Mouse (Mus musculus) CD4-positive, CD25-positive, alpha-beta regulatory T cell, adult 2 months (primary cell): Measurements from ENCODE around the gene Ttc33.

Experiments
- DNase-seq: peaks from one replicate; pipeline ENCODE4 v3.0.0-alpha.2; 2012; ENCODE audit warnings: low read depth, low spot score

The Ttc33 gene

DNA sequence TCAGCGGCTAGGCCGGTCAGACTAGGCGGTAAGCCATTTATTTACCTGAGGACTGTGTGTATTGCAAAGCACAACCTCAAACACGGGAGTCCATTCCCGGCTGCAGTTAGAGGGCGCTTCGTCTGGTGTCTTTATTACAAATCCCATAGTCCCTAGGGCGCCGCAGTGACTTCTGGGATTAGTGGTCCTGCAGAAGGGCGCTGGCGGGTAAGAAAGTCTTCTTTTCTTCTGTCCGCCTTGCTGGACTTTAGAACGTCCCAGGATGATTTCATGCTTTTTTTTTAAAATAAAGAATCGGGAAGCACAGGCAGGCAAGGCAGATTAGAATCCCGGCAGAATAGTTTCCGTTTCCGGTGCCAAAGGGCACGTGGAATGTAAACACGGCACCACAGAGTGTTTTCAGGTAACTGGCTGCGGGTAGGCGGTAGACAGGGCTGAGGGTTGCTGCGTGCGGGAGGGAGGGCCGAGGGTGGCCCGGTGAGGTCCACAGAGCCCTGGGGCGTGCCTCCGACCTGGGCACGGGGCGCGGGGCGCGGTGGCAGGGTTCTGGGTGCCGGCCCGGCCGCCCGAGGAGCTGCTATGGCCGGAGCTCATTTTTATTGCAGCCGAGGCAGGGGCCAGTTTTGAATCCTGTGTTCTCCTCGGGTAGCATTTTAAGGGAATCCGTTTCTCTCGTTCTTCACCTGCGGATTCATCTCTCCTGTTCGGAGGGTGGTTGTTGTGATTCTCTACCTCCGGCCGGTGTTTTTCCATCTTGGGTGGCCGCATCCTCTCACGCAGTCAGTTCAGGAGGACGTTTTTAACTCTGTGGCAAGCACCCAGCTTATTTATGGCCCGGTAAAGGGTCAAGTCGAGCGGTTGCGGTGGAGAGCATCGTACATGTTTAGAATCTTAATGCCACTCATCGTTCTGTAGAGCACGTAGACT is at the start of gene Ttc33:
Gene Ttc33, plus strand, starts transcription at position 160 of the 927 bp plus-strand sequence.
- DNase-seq: peak; percentile 73

DNA sequence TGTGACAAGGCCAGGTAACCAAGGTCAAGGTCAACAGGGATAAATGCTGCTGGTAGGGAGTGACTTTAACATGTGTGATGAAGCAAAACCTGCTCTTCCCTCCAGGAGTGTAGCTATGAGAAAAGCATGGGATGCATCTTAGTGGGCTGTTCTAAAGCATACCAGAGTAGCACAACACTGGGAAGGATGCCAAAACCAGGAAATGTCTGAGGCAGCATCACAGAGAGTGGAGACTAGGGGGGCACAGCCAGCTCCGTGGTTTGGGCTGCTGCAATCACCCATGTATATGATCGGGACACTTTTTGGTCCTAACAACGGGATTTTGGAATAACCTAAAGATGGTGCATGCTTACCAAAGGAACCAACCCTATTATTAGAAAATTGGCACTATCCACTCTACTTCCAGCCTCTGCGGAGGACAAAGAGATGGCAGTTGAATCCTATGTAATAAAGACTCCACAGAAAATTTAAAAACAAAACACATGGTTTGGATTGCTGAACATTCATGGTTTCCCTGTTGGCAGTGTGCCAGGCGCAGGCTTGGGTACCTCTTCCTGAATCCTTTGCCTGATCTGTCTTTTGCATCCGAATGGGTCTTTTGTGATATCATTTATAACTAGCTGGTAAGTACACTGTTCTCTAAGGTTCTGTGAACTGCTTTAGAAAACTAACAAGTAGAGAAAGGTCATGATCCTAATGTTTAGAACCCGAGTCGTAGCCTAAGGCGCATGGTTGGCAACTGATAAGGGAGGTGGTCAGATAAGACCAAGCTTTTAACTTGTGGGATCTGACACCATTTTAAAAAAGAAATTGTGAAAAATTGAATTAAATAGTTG is 47.1 kb upstream of the Ttc33 start:
- no peak for DNase-seq

GRCm38 (mm10) chr15:5139366-5139765 is 46.0 kb upstream of the Ttc33 start:
- DNase-seq: no peak

DNA sequence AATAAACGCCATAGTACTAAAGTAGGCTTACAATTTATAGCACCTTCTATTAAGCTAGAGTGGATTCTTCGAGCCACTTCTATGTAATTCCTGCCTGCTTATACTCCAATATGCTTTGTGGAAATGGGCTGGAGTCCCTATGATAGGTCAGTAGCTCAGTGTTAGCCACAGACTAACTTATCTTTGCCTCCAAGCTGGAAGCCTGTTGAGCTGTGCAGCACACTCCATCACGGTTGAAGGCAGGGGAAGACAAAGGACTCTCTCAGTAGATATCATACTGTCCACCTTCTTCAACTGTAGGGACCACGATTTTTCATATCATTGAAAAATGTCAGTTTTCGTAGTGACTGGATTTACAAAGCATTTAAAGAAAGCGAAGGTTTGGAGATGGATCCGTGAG is 45.5 kb upstream of the Ttc33 start:
- DNase-seq: no peak

DNA sequence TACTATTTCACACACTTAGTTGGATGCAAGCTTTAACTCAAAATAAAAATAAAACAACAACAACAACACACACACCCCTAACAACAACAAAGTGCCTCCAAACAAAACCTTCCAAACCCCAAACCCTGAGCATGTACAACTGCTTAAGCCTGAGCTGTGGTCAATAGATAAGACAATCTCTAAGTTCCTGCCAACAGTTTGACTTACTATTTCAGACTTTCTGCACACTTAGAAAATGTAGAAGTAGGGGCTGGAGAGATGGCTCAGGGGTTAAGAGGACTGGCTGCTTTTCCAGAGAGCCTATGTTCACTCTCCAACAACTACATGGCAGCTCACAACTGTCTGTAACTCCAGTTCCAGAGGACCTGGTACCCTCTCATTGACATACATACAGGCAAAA is 45.0 kb upstream of the Ttc33 start:
- no peak for DNase-seq

- no peak for DNase-seq
These were observed 43.3 kb upstream of the Ttc33 start for GRCm38 (mm10) chr15:5142047-5142446.

DNA sequence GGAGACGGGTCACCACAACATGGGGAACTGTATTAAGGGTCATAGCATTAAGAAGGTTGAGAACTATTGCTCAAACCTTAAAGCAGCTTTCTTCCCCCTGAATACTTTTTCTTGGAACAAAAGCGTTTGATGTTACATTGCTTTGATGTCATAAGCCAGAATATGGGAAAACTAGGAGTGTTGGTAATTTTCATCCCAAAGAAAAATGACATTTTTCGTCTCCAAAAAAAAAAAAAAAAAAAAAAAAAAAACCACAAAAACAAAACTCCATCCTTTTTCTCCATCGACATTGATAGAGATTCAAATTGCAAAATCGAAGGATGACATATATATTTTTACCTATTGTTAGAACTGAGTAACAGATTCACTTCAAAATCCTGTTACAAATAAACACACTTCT is 42.6 kb upstream of the Ttc33 start:
- no peak for DNase-seq

- peak; percentile 83 for DNase-seq
These were observed 41.8 kb upstream of the Ttc33 start, which contains the start of gene Prkaa1 for GRCm38 (mm10) chr15:5143361-5144020. Gene Prkaa1, plus strand, starts transcription at chr15:5143861.

DNA sequence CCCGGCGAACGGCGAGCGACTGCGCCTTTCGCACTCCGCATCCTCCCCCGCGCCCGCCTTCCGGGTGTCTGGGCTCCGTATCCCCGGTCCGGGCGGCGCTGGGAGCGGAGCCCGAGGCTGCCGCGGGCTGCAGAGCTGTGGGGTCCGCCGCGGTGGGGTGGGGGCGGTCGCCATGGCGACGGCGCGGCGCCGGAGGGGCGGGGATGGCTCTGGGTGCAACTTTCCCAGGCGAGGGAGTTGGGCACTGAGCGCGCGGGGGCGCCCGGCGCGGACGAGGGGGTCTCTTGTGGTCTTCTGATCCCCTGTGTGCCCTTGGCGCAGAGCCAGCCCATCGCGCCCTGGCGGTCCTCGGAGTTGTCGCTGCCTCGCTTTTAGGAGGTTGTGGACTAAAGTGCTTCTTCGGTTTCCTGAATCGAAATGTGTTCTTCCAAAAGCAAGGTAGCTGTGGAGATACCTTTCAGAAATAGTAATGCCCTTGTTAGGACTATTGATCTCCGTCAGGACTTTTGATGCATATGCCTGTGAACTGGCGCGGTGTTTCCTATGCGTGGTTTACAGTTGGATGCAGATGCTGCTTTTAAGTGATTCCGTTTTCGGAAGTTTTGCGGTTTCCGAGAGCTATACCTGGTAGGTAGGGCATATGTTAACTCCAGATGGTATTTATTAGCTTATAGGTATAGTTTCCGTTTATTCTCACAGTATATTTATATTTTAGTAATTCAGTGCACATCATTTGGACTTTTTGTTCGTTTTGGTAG is 41.1 kb upstream of the Ttc33 start:
- DNase-seq: peak; percentile 70

DNA sequence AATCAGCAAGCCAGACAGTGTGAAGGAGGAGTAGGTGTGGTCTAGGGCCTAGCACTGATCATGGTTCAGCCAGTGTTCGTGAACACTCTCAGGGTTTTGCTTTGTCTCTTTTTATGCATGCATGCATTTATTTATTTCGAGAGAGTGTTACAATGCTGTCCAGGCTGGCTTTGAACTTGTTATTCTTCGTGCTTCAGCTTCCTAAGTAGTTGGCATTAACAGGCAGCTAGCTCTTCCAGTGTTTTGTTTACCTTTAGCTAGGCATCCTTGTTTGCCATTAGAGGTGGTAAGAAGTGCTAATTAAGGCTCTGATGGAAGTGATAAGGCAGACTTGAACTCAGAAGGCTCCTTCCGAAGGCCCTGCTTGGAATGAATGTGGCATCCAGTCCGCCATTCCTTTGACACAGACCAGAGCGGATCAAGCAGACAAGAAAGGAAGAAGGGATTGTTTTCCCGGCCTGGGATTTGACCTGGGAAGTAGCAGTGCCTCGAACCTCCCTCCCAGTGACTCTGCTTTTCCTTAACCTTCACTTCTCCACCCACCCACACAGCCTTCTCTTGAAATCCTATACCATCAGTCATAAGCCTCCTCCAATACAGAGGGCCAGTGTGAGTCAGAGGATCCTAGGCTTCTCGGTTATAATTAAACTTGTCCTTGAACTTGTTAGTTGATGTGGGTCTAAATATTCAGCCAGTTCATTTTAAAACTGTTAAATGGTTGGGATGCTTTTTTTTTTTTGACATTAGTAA is 40.0 kb upstream of the Ttc33 start:
- no peak for DNase-seq

DNA sequence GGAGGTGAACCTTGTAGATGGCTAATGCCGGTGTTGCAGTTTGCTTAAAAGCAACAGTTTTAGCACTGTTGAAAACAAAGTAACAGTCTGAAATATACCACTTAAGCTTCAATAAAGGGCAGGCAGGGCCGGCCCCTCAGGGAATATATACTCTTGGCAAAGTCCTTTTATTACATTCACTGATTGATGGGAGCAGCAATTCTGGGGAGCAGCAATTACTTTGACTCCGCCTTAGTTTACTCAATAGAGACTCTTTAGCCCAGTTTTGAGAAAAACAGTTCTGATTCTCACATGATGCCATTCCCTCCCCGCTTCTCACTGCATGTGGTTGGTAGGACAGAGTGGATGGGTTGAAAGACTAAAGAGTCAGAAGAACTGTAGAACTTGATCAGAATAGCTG is 36.1 kb upstream of the Ttc33 start:
- DNase-seq: no peak

DNA sequence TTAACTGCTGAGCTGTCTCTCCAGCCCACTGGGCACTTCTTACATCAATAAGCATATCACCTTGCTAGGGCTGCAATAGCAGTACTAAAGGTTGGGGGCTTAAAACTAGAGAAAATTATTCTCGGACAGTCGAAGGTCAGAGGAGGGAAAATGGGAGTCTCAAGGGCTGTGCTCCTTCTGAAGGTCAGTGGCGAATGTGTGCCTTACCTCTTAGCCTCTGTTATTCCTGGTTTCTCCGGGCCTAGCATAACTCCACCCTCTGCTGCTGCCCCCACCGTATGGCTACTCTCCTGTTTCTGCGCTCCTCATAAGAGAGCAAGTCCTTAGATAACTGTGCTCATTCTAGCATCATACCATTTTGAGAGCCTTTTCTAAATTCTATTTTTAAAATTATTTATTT is 33.2 kb upstream of the Ttc33 start:
- DNase-seq: no peak

DNA sequence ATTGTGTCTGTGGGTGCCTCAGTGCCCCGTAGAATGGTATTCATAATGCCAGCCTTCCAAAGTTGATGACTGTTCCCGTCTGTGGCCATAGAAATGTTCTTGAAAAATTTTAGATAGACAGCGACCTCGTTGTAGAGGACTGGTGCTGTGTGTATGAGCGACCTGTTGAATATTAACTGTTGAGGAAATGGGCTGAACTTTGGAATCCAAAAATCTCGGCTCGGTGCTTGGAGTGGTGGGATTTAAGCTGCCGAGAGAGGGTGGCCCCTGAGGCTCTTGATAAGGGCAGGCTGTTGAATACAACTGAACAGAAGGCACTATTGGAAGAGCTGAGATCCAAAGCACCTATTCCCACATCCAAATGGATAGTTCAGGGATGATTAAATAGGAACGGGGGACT is 30.7 kb upstream of the Ttc33 start:
- DNase-seq: no peak

DNA sequence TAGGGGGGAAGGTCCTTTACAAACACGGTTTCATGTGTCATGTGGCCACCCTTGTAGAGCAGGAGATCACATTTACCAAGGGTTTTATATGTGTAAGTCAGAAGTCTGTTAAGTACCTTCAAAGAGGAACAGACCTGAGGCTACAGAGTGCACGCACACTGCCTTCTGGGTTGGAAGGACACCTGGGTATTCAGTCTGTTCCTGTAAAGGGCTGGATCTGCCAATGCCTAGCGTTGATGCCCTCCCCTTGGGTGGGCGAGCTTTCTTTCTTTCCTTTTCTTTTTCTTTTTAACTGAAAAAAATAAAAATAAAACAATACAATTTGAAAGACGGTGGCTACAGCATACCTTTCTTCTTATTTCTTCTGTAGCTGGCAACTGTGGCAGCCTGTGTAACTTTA is 30.2 kb upstream of the Ttc33 start:
- no peak for DNase-seq

GRCm38 (mm10) chr15:5156355-5156754 is 29.0 kb upstream of the Ttc33 start:
- no peak for DNase-seq

GRCm38 (mm10) chr15:5157386-5157785 is 27.9 kb upstream of the Ttc33 start:
- DNase-seq: no peak

GRCm38 (mm10) chr15:5158827-5159226 is 26.5 kb upstream of the Ttc33 start:
- DNase-seq: no peak

DNA sequence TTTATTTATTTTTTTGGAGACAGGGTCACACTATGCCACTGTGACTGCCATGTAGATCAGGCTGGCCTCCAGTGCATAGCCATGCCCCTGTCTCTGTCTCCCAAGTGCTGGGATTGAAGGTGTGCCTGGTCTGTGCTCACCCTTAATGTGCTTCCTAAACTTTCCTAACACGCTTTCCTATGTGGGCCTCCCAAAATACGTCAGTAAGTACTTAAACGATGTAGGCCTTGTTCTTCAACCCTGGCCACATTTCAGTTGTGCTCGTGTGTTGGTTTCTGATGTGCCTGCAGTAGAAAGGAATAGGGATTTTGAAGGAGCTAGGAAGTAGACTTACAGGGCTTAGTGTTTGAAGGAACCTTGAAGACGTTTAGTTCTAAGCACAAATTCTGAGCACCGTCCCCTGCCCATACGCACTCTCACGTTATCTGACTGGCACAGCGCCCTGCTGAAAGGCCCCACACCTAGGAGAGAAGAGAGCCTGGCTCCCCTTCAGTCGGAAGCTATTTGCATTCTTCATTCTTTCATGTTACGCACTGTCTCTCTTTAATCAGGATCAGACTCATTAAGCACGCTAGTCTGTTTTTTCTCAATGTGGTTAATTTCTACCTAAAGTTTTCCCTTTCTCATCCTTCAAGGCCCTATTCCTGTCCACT is 20.1 kb upstream of the Ttc33 start:
- no peak for DNase-seq

- no peak for DNase-seq
These were observed 12.0 kb upstream of the Ttc33 start for GRCm38 (mm10) chr15:5173217-5173820.
